Mouse (Mus musculus) lung, postnatal 36 days (tissue): ENCODE data around the gene Snd1.

ENCODE experiments used
- DNase-seq: peaks from one replicate; pipeline ENCODE4 v3.0.0; 2022; ENCODE audit warnings: mixed read lengths

The Snd1 gene

DNA sequence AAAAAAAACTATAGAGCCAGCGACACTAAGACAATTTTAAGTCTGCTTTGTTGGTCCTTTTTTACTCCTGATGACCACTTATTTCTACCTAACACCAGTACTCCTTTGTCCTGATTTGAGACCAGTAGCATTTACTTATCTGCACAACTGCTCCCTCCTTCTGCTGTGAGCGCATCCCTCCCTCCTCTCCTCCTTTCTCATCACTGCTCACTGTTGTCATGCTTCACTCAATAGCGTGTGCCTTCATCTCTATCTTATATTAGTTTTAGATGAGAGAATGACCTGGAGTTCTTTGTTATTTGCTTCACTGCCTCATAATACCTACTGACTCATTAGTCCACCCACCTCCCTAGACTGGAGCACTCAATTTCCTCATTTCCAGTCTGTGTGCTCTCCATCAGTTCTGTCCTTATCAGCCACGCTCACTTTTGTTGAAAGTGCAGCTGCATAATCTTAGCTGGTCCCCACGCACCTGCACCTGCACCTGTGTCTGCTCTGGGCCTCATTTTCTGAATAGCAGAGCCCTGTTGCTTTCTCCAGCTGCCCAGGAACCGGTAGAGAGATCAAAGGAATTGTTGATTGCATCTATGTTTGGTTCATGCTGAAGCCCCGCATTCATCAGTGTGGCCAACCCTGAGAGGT is 242.4 kb downstream of the Snd1 start:
- no peak for DNase-seq

DNA sequence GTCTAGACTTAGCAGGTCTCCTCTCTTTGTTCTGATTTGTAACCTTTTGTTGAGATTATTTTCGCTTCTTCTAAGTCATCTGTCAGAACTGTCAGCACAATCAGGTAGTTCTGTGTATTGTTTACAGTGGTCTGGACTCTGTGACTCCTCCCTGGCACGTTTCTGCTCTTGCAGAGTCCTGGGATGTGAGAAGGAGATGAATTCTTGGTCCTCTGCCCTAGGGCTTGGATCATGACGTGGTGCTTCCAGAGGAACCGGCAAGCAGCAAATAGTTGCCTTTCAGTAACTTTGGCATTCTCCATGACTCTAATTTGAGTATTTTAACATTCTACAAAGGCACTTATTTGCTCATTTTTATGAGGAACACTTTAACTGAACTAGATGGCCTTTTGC is 242.9 kb downstream of the Snd1 start:
- DNase-seq = peak; percentile 18

DNA sequence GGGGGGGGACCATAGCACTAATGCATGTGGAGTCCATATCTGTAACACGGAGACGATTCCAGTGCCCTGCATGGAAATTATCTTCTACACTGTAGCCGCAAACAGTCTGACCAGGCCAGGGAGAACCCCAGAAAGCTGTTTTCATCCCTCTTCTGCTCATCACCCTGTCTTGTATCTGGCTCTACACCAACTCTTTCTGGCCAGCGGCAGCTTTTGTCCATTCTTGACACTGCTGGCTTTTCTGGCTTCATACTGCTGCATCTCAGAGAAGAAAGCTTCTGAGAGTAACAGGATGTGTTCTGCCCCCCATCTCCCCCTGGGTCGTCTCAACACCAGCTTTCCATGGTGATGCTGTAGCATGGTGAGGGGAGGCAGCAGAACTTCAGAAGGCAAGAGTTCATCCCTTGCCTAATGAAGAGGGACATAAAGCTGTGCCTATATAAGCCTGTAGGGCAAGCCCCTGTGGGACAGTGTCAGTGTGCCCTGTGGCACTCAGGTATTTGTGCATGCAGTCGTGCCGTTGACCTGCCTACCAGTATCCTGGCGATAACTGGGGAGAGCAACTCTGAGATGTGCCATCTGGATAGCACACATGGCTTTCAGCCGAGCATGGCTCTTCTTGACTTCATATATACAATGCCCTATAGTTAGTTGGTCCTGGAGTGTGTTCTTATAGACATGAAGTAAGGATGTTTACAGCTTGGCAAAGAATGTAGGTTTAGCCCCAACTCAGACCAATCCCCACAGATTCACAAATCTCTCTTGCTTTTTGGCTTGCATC is 245.6 kb downstream of the Snd1 start:
- DNase-seq = no peak

DNA sequence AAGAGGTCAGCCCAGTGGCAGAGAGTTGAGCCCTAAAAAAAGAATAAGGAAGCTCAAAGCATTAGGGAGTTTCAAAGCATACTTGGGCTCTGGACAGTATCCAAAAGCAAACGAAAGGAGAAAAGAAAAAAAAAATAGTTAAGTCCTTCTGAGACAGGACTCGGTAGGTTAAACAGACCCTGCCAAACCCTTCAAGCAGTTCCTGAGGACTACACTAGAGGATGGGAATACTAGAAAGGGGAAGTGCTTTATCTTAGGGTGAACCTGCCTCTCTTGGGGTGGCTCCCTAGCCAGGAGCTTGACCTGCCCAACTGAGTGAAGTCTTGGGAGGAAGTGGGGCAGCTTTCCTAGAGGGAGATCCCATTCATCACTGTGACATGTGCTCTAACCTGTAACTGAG is 248.1 kb downstream of the Snd1 start:
- DNase-seq = peak; percentile 25

DNA sequence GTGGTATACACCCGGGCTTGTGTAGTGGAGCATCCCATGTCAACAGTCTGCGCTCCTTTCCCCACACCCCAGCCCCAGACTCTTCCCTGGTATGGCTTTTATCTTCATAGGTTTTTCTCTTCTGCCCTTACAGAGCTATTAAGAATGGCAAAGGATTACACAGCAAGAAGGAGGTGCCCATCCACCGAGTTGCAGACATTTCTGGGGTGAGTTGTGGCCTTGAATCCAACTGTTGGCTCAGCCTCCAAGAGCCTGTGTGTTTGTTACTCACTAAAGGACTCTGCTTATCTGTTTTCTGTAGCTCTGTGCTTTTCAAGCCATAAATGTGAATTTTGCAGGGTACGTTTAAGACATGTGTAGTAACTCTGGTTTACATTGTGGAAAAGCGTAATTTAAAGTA is 249.8 kb downstream of the Snd1 start:
- DNase-seq = no peak

DNA sequence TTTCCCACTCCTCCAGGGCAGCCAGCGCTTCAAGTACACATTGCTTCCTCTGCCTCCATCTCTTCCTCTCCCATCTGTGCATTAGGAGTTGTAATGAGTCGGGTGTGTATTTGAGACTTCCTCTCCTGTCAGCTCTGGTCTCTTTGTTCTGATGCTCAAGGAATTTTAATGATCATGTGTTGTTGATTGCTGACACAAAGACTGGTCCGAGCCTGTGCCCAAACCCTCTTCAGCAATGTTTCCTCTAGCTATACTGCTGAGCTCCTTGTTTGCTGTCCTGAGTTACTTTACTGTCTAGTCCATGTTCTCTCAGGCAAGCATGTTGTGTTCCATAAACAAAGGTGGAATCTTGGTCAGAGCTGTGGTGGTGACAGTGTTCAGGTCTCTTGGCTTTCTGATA is 254.3 kb downstream of the Snd1 start:
- no peak for DNase-seq

DNA sequence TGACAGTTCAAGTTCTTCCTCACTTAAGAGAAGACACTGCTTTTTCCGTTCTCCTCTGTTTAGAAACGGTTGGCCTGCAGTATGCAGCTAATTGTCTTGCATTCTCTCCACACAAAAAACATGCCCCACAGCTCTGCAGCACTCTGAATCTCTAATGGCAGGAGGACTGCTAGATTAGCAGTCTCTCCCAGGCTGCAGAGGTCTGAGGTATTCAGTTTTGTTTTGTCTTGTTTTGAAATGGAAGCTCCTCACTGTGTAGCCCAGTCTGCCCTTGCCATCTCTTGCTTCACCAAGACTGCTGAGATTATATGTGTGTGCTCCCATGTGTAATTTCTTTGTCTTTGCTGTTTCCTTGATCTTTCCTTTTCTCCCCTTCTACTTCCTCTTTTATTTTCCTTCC is 254.7 kb downstream of the Snd1 start:
- DNase-seq = no peak

DNA sequence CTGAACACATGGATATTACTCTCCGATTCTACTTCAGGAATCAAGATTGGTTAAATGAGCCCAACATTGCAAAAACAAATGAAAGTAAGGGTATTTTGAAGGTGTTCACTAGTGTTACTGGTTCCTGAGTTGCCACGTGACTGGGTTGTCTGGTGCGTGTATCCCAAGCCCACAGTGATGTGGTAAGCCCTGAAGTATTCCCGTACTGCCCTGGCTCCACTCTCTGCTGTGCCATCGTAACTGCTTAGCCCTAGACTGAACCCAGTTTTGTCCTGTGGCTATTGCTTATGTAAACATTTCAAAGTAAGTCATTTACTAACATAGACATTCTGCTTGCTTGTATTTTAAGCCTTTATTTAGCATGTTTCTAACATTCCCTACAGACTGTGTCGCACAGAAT is 256.3 kb downstream of the Snd1 start:
- peak; percentile 17 for DNase-seq

DNA sequence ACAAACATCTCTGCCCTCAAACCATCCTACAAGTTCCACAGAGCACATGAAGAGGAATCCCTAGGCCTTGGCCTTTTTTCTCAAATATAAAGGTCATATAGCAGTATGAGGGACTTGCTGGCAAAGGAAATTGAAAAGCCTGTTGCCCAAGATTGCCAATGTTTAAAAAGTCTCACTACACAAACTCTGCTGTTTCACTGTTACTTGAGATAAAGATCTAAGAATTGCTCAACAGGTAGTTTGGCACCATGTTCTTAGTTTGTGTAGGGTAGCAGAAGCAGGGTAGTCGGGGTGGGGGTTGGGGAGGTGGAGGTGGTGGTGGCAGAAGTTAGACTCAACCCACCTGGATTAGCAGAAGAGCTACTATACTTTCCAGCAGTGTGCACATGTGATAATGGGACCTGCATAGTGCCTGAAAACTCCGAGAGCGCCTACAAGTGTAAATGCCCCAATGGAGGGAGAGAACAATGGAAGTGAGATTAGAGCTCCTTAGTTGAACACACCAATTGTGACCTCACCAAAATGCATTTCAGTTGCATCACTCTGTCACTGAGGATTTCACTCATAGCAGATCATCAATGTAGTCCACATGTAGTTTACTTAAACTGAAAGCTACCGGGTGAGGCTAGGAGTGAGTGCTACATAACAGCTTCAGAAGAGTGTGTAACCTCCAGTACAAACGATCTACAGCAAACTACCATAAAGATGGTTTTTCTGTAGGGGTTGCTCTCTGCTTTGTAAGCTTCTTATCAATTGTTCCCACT is 259.1 kb downstream of the Snd1 start:
- DNase-seq = peak; percentile 78

DNA sequence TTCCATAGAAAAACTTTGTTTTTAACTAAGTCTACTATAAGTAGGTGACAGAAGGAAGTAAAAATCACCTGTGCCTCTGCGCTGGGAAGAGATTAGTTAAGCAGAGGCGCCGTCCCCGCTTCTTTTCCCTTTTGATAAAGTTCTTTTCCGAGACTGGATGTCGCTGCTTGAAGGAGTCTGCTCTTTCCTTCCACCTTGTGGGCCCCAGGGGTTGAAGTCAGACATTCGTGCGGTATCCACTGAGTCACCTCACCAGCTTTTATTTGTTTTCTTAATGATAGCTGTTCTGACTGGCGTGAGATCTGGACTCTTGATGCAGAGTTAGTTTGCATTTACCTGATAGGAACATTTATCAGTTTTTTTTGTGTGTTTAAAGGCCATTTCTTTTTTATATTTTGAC is 260.2 kb downstream of the Snd1 start:
- no peak for DNase-seq

DNA sequence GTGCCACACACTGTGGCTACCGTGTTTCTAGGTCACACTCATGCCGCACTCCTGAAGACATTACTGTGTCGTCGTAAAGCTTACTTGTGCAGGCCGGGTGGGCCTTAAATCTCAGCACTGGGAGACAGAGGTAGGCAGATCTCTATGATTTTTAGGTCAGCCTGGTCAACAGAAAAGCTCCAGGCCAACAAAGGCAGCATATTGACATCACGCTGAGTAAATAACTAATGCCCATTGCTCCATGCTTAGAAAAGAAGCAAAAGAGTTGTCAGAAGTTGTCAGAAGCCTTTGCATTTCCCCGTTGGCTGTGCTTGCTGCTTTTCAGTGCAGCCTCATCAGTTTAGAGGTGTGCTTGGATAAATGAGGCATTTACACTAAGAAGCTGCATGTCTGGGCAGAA is 261.7 kb downstream of the Snd1 start:
- no peak for DNase-seq

DNA sequence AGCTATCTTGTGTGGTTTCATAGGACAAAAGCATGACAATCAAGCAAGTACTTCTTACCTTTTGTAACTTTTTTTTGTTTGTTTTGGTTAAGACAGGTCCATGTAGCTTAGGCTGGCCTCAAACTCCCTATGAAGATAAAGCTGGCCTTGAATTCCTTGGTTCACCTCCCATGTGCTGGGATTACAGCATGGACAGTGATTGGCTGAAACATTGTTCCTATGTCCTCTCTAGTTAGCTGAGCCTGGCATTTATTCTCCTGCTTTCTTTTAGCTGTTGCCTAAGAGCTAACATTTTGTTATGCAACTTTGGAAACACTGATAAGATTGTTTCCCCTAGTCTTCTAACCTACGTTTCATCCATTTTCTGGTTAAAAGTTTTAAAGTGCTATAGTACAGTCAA is 262.7 kb downstream of the Snd1 start:
- peak; percentile 20 for DNase-seq

DNA sequence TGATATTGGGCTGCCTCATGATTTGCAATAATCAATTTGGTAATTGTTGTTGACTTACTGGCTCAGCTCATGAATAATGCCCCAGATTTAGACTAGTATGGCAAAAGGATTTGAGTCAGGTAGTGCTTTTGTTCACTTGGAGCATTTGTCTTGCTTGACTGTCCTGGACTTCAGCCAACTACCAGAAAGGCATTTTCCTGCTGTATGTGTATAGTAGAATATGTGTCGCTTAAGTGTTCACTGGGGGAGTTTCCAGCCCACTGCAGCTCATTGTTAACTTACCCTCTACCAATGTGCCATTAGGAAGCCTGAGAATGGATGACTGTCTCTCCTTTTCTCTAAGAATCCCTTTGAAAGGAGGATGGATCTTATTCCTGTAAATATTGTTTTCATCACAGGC is 268.6 kb downstream of the Snd1 start:
- no peak for DNase-seq

DNA sequence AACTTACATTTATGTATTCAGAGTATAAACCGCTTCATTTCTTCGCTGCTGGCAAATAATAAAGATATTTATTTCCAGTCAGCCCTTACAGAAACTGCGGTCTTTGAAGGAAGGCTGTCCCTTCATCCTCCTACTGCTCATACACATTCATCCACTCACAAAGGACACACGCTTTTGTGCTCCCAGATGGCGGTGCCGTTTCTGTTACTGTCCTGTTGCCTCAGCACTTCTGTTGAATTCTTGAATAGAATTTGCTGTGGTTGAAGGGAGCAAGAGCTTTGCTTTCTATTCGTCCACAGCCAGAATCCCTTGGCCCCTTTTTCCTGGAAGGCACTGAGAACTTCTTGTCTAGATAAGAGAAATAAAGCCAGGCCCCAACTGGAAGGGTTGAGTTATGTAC is 270.9 kb downstream of the Snd1 start:
- DNase-seq = no peak

DNA sequence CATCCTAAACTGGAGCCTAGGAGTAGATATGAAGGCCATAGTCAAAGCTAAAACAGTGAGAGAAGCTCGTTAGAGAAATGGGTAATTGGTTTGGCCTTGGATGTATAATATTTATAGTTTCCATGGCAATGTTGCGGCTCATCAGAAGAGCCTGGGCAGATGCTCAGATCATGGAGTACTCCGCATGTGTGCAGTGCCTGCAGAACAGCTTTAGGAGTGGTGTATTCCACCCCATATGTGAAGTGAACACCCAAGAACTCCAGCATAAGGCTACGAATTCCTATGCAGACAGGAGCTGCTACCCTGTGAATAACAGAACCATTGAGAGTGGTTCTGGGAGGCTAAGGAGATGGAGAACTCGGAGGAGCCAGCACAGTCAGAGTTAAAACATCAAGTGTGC is 272.1 kb downstream of the Snd1 start:
- no peak for DNase-seq

DNA sequence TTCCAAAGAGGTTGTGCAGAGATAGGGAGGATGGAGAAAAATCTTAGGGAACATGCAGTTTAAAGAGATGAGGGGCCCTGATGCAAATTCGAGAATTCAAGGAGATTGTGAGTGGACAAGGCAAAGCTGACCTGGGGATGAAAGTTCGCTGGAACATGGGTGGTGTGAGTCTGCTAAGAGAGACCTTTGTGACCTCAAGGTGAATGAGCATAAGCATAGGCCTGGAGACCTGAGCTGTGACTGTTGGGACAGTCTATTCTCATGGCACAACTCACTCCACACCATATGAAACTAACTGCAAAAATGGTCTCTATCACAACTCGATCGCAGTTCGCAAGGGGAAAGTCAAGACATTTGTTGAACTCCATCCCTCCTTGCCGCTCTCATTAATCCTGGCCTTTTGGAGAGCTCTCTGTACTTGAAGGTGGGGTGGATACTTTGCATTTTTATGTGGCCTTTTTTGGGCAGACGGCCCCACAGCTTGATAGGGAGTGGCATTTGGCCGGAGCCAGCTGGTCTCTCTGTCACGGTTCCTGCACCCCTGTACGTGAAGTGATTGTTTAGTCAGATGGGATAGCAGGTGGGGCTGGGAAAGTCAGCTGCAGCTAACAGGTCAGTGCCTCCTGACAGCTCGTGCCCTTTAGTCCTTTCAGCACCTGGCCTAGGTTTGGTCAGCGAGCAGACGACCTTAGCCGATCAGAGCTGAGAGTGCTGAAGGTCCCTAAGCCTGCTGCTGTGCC is 273.2 kb downstream of the Snd1 start:
- DNase-seq = peak; percentile 21

DNA sequence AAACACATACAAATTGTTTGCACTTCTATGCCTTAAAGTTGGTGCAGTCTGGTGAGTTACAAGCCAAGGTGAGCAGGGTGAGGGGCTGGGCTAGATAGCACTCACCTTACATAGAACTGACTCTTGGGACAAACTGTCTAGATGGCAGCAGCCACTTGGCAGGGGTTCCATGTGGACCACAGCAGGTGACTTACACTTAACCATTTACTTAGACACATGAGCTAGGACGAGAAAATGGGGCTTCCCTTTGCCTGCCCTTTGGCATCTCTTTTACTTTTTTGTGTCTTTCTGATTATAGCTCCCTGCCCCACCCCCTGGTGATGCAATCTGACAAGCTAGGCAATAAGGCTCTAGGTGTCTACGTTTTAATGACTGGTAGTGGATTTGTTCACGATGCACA is 274.3 kb downstream of the Snd1 start:
- no peak for DNase-seq

DNA sequence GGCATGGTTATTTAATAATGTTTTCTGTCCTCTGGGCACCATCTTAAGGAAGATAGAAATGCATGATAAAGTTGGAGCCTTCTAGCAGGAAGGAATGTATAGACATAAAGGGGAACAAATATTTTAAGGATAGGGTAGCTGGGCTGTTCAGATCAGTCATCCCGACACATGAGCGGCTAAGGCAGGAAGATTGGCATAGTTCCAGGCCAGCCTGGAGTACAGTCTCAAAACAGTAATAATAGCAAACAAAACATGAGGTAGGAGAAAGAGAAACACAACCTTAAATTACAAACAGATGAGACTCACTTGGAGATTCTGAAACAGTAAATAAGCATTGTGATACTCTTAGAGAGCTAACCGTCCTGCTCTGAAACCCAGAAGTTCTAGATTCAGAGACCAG is 276.2 kb downstream of the Snd1 start:
- DNase-seq = peak; percentile 21

DNA sequence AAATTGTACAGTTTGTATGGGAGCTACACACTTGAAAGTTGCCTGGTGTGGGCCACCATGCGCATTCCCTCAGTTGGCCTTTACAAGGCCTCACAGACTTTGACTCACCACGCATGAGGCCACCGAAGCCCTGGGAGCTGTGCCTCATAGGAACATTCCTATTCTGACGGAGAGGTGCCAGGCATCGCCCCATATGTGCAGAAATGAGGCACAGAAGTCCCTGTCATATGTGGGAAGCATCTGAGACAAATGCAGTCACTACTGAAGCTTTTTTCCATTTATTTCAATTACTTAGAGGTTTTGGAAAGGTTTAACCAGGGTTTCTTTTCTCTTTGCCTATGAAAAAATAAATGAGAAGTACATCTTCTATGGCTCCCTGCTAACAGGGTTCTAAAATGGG is 278.3 kb downstream of the Snd1 start:
- no peak for DNase-seq

DNA sequence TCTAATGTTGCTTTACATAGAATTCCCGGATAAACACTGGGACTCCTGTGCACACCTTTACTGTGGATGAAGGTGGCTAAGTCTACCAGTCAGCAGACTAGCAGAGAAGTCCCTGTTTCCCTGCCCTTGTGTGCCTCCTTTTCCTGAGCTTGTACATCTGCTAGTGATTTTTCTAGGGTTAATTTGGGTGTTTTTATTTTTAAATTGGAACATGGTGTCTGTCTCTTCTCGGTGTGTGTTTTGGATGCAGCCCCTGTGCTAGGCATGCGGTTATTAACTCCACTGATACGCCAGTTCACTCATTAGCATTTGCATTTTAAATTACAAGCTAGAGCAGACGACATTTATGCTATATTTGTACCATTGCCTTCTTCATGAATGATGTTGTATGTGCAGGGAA is 278.7 kb downstream of the Snd1 start:
- DNase-seq = no peak

DNA sequence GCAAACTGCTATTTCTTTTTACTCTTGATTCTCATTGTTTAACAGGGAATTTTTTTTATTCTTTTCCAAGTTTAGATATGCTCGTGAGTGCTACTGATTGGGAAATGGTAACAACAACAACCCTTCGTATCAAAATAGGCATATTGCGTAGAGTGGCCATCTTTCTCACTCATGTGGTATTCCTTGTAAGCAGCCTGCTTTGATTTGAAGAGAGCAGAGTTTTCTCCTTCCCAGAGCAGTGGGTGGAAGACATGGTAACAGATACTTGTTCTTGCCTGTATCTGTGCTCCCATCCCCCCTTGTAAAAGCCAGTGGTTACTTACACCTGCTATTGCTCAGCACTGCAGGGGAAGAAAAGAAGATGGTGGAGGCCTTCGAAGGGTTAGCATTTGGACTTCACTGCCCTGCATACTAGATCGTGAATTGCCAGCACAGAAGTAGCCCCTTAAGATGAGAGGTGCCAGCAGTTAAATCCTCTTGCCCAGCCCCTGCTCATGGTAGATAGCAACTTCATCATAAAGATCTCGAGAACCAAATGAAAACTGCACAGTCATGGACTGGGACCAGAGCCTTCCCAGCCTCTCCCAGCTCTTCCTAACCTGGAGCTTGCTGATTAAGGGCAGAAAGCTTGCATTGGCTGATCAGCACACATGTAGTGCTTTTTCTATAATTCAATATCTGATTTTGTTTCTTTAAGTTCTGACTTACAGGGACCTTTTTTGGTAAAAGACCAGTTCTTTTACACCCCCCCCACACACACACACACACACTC is 279.4 kb downstream of the Snd1 start:
- DNase-seq = no peak

DNA sequence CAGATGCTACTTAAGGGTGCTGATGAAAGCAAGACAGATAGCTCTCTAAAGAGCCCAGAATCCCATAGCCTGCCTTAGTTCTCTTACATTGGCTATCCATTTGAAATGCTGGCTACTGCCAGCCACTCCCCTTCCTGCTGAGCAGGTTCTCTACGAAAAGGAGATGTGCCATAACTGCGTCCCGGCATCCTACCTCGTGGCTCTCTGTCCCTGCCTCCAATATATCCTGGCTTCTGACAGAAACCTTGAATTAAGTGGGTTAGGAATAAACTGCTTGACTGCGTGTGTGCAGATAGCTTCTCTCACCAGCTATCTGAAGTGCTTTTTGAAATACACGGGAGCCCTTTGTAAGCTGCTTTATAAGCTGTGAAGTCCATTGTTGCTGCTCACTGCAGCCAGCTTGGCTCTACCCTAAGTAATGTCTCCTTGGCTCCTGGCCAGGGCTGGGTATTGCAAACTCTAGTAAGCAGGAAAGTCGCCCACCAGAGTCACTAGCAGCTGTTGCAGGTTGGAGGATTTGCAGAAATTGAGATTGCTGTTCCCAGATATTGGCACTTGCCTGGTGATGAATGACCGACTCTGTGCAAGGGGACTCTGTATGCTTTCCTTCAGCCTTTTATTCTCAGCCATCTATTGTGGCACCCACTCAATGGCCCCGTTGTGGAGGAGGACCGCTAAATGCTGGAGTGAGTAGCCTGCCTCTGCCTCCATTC is 281.5 kb downstream of the Snd1 start:
- peak; percentile 22 for DNase-seq
